Mouse (Mus musculus) left cerebral cortex, adult 9 months (tissue): ENCODE measurements at regions not wholly inside any gene's neighbourhood (a gene's known extent, or its start where the extent isn't known, plus 50 kb on each side); places are given as distances from the start of the nearest gene placed in this dataset.

ENCODE experiments used
- DNase-seq, 2 experiments: peaks; one replicate each; pipeline ENCODE4 v3.0.0; 2022; ENCODE audit warnings: low spot score in 2 of 2

- no peak for DNase-seq
These were observed 670.4 kb upstream of the Cdh12 start for GRCm38 (mm10) chr15:19778651-19779050.

DNA sequence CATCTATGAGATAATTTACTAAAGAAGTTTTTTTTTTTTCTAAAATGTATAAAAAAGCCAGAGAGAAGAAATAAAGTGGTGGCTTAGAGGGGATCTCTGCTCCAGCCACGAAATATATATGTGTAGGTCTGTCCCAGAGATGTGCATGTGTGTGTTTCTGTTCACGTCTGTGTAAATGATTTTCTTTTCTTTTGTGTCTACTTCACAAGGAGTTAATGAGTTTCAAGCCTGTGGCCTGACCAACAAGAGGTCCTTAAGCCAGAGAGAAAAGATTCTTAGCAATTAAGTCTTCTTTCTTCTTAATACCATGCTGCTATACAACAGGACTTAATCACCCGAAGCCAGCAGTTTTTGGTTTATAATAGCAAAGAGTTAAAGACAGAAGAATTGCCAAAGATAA is 665.2 kb upstream of the Cdh12 start:
- no peak for DNase-seq

DNA sequence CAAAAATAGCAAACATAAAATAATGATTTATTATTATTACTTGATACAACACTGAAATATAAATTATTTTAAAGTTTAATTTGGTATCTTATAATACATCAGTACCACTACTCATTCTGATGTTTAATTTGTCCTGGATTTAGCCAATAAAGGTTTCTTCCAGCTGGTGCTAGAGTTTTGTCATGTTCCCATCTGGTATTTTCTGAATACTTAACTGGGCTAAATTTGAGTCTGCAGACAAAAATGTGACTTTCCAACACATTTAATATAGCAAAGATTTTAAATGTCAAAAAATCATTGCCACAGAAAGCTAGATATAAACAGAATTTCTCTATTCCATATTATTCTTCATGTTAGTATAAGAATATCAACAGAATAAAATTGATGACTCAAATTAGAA is 642.1 kb upstream of the Cdh12 start:
- DNase-seq: no peak

DNA sequence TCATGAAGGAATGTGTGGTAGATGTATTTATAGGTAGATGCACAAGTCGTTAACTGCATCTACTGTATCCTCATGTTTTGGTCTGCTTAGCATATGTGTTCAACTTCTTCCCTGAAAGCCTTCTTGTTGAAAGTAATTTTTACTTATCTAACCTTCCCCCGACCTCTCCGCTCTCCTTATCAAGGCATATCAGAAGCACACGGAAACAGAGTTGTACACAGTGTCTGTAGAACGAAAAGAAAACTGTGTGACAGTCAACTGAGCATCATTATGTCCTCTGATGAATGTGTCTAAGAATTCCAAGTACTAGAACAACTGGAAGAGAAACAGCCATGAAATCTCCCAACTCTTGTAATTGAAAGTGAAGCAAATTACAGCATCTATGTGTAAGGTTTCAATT is 635.4 kb upstream of the Cdh12 start:
- DNase-seq: no peak

- peak in 1 of 2 experiments; percentile 11 for DNase-seq
These were observed 592.0 kb upstream of the Cdh12 start for GRCm38 (mm10) chr15:19856892-19857655.

DNA sequence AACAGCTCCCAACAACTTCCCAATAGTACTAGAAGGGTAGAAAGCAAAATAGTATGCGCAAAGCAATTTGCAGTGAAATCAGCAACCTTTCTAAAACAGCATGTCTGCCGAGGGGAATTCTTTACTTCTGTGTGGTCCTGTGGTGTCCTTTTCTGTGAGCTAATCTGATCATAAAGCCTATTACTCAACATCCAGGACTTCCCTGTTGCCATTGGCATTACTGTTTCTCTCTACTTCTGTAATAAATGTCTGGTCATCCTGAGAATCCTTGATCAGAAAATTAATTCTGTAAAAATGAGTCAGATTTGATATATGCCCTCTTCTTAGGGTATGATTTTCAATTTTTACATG is 591.4 kb upstream of the Cdh12 start:
- DNase-seq: no peak

DNA sequence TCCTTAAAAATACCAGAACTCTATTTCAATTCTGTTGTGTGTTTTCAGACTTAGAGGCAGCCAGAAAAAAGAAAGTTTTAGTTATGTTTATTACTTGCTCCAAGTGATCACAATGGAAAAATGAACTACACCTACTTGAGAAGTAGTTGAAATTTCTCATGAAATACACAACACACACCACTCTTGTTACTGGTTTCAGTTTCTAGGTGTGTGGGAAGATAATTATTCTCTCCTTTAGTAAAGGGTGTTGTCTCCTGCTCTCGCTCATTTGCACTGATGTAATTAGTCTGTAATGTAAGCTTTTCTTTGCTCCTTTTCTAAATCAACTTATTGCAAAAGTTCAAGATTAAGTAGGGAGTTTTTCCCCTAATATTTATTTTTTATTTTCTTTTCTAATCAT is 590.4 kb upstream of the Cdh12 start:
- DNase-seq: no peak

DNA sequence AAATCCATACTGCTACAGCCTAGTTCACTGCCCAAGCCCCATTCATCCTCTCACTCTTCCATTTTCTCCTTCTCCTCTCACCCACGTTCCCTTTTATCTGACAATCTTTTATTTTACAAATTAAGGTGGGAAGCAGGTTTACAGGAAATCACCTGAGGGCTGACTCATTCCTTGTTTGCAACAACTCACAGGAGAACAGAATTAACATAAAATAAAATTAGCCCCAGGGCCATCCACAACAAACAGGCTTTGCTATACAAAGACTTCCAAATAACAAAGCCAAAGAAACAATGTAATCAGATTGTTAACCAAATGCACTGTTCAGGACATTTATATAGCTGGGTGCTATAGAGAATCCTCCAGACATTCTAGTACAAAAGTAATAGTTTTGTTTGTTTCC is 585.1 kb upstream of the Cdh12 start:
- no peak for DNase-seq

- no peak for DNase-seq
These were observed 582.5 kb upstream of the Cdh12 start for GRCm38 (mm10) chr15:19866559-19866958.

- no peak for DNase-seq
These were observed 580.0 kb upstream of the Cdh12 start for GRCm38 (mm10) chr15:19869041-19869440.

- DNase-seq: no peak
These were observed 576.5 kb upstream of the Cdh12 start for GRCm38 (mm10) chr15:19872611-19873010.
